Mouse (Mus musculus): ENCODE data around the gene Tgfbr3. TPM values are rescaled to one million over a fixed set of nuclear protein-coding genes. Genes with fewer than 3 reads are reported as not detected.

The Tgfbr3 gene
- polyA plus RNA-seq, 1 experiment from 2014 or later: 12.1 TPM

- WGBS: 58% methylated on average over 8 of the region's 8 CpGs
- Histone ChIP-seq H3K4me1 (peaks cover 26% of the 10 kb centered on the region), H3K4me3 (no peak overlapping the region), H3K9me3 (replicated peaks) (no peaks in the 10 kb centered on the region), H3K27ac (peak overlapping the region; percentile 16; the same call in 1 of the 2 replicates), H3K27me3 (ENCODE audit: low read depth, poor library complexity, severe bottlenecking) (no peaks in the 10 kb centered on the region), H3K36me3 (no peaks in the 10 kb centered on the region)
- no peak for DNase-seq (ENCODE audit: low spot score)
These were observed 209.5 kb downstream of the Tgfbr3 start for GRCm38 (mm10) chr5:107079920-107080319.

- 74% methylated on average over 11 of the region's 11 CpGs for WGBS
- H3K27ac ChIP-seq: 0 out of 2 replicates have a peak overlapping the region, but pooled peaks have one; percentile 30
These were observed 210.2 kb downstream of the Tgfbr3 start for GRCm38 (mm10) chr5:107079146-107079638.

GRCm38 (mm10) chr5:107078361-107078760, 211.1 kb downstream of the Tgfbr3 start:
- Histone ChIP-seq H3K27ac (no peak overlapping the region), H3K4me1 (peaks cover 26% of the 10 kb centered on the region), H3K4me3 (no peak overlapping the region), H3K9me3 (replicated peaks) (no peaks in the 10 kb centered on the region), H3K27me3 (ENCODE audit: low read depth, poor library complexity, severe bottlenecking) (no peaks in the 10 kb centered on the region), H3K36me3 (no peaks in the 10 kb centered on the region)
- WGBS: 98% methylated on average over 3 of the region's 3 CpGs
- DNase-seq (ENCODE audit: low spot score): no peak

More at GRCm38 (mm10) chr5:107079146-107079638, 210.2 kb downstream of the Tgfbr3 start:
- peaks cover 26% of the 10 kb centered on the region for H3K4me1 ChIP-seq
- DNase-seq (ENCODE audit: low spot score): no peak
- no peaks in the 10 kb centered on the region for H3K27me3 ChIP-seq (ENCODE audit: low read depth, poor library complexity, severe bottlenecking)
- no peak overlapping the region for H3K4me3 ChIP-seq
- no peaks in the 10 kb centered on the region for H3K36me3 ChIP-seq
- H3K9me3 ChIP-seq (replicated peaks): no peaks in the 10 kb centered on the region

- Histone ChIP-seq H3K36me3 (no peaks in the 10 kb centered on the region), H3K9me3 (replicated peaks) (no peaks in the 10 kb centered on the region), H3K4me1 (peaks cover 26% of the 10 kb centered on the region), H3K4me3 (no peak overlapping the region), H3K27me3 (ENCODE audit: low read depth, poor library complexity, severe bottlenecking) (no peaks in the 10 kb centered on the region), H3K27ac (no peak overlapping the region)
- DNase-seq (ENCODE audit: low spot score): no peak
- WGBS: 93% methylated on average over 7 of the region's 7 CpGs
These were observed 211.5 kb downstream of the Tgfbr3 start for GRCm38 (mm10) chr5:107077900-107078299.

GRCm38 (mm10) chr5:107074980-107075583, 214.3 kb downstream of the Tgfbr3 start:
- Histone ChIP-seq H3K27ac (no peak overlapping the region), H3K27me3 (ENCODE audit: low read depth, poor library complexity, severe bottlenecking) (no peaks in the 10 kb centered on the region), H3K4me1 (peaks cover 22% of the 10 kb centered on the region), H3K4me3 (no peak overlapping the region), H3K36me3 (no peaks in the 10 kb centered on the region), H3K9me3 (replicated peaks) (no peaks in the 10 kb centered on the region)
- no peak for DNase-seq (ENCODE audit: low spot score)
- 84% methylated on average over 13 of the region's 13 CpGs for WGBS

GRCm38 (mm10) chr5:107074350-107074749, 215.1 kb downstream of the Tgfbr3 start:
- 69% methylated on average over 4 of the region's 4 CpGs for WGBS
- no peak for DNase-seq (ENCODE audit: low spot score)
- H3K36me3 ChIP-seq: no peaks in the 10 kb centered on the region
- H3K27me3 ChIP-seq (ENCODE audit: low read depth, poor library complexity, severe bottlenecking): no peaks in the 10 kb centered on the region
- H3K9me3 ChIP-seq (replicated peaks): no peaks in the 10 kb centered on the region
- H3K4me1 ChIP-seq: peaks cover 14% of the 10 kb centered on the region
- H3K27ac ChIP-seq: no peak overlapping the region
- no peak overlapping the region for H3K4me3 ChIP-seq

GRCm38 (mm10) chr5:107073536-107073935, 215.9 kb downstream of the Tgfbr3 start:
- H3K27ac ChIP-seq: no peak overlapping the region
- DNase-seq (ENCODE audit: low spot score): no peak
- 58% methylated on average over 3 of the region's 3 CpGs for WGBS
- no peaks in the 10 kb centered on the region for H3K27me3 ChIP-seq (ENCODE audit: low read depth, poor library complexity, severe bottlenecking)
- H3K4me1 ChIP-seq: peaks cover 7% of the 10 kb centered on the region; the same call in 1 of the 2 replicates
- H3K9me3 ChIP-seq (replicated peaks): no peaks in the 10 kb centered on the region
- no peak overlapping the region for H3K4me3 ChIP-seq
- no peaks in the 10 kb centered on the region for H3K36me3 ChIP-seq

- no peak overlapping the region for H3K27ac ChIP-seq
- H3K9me3 ChIP-seq (replicated peaks): no peaks in the 10 kb centered on the region
- H3K4me1 ChIP-seq: no peaks in the 10 kb centered on the region
- no peak for DNase-seq (ENCODE audit: low spot score)
- 91% methylated on average over 5 of the region's 5 CpGs for WGBS
- no peak overlapping the region for H3K4me3 ChIP-seq
- H3K27me3 ChIP-seq (ENCODE audit: low read depth, poor library complexity, severe bottlenecking): no peaks in the 10 kb centered on the region
- H3K36me3 ChIP-seq: no peaks in the 10 kb centered on the region
These were observed 221.3 kb downstream of the Tgfbr3 start for GRCm38 (mm10) chr5:107068146-107068545.

GRCm38 (mm10) chr5:107067531-107067930, 221.9 kb downstream of the Tgfbr3 start:
- Histone ChIP-seq H3K9me3 (replicated peaks) (no peaks in the 10 kb centered on the region), H3K4me1 (peaks cover 1% of the 10 kb centered on the region; the same call in 1 of the 2 replicates), H3K27me3 (ENCODE audit: low read depth, poor library complexity, severe bottlenecking) (no peaks in the 10 kb centered on the region), H3K36me3 (no peaks in the 10 kb centered on the region), H3K4me3 (no peak overlapping the region), H3K27ac (no peak overlapping the region)
- DNase-seq (ENCODE audit: low spot score): no peak
- 79% methylated on average over 7 of the region's 7 CpGs for WGBS

GRCm38 (mm10) chr5:107064922-107065321, 224.5 kb downstream of the Tgfbr3 start:
- no peak for DNase-seq (ENCODE audit: low spot score)
- Histone ChIP-seq H3K36me3 (no peaks in the 10 kb centered on the region), H3K27me3 (ENCODE audit: low read depth, poor library complexity, severe bottlenecking) (no peaks in the 10 kb centered on the region), H3K4me3 (no peak overlapping the region), H3K4me1 (peaks cover 7% of the 10 kb centered on the region), H3K9me3 (replicated peaks) (no peaks in the 10 kb centered on the region), H3K27ac (no peak overlapping the region)
- 77% methylated on average over 5 of the region's 5 CpGs for WGBS

GRCm38 (mm10) chr5:107062229-107062852, 227.1 kb downstream of the Tgfbr3 start:
- H3K36me3 ChIP-seq: no peaks in the 10 kb centered on the region
- 88% methylated on average over 12 of the region's 12 CpGs for WGBS
- H3K4me3 ChIP-seq: no peak overlapping the region
- no peak for DNase-seq (ENCODE audit: low spot score)
- no peaks in the 10 kb centered on the region for H3K9me3 ChIP-seq (replicated peaks)
- H3K4me1 ChIP-seq: peaks cover 7% of the 10 kb centered on the region
- no peak overlapping the region for H3K27ac ChIP-seq
- no peaks in the 10 kb centered on the region for H3K27me3 ChIP-seq (ENCODE audit: low read depth, poor library complexity, severe bottlenecking)

- 84% methylated on average over 5 of the region's 5 CpGs for WGBS
- Histone ChIP-seq H3K36me3 (no peaks in the 10 kb centered on the region), H3K4me3 (no peak overlapping the region), H3K9me3 (replicated peaks) (no peaks in the 10 kb centered on the region), H3K4me1 (peaks cover 17% of the 10 kb centered on the region), H3K27me3 (ENCODE audit: low read depth, poor library complexity, severe bottlenecking) (no peaks in the 10 kb centered on the region), H3K27ac (no peak overlapping the region)
- DNase-seq (ENCODE audit: low spot score): no peak
These were observed 229.9 kb downstream of the Tgfbr3 start for GRCm38 (mm10) chr5:107059514-107059913.

- Histone ChIP-seq H3K36me3 (no peaks in the 10 kb centered on the region), H3K4me1 (peaks cover 17% of the 10 kb centered on the region), H3K27ac (no peak overlapping the region), H3K27me3 (ENCODE audit: low read depth, poor library complexity, severe bottlenecking) (no peaks in the 10 kb centered on the region), H3K4me3 (no peak overlapping the region), H3K9me3 (replicated peaks) (no peaks in the 10 kb centered on the region)
- WGBS: 64% methylated on average over 4 of the region's 4 CpGs
- DNase-seq (ENCODE audit: low spot score): no peak
These were observed 230.8 kb downstream of the Tgfbr3 start for GRCm38 (mm10) chr5:107058642-107059041.
